Mouse (Mus musculus) bone marrow, adult 2 months (tissue): ENCODE data around the gene Med9. TPM values are rescaled to one million over a fixed set of nuclear protein-coding genes. Genes with fewer than 3 reads are reported as not detected.

Experiments used
- H3K27ac ChIP-seq: fragments of 200-500 bp; 2 replicates; pipeline ENCODE4 v1.5.1; 2012; ENCODE audit warnings: low read depth, mild to moderate bottlenecking, control low read depth, inconsistent platforms, low read length; ENCODE audit not compliant: control insufficient read depth, poor library complexity, insufficient read depth
- H3K4me1 ChIP-seq: fragments of 200-500 bp; 2 replicates; pipeline ENCODE4 v1.6.1; 2011; ENCODE audit warnings: low read length; ENCODE audit not compliant: control insufficient read depth, insufficient read depth
- H3K4me3 ChIP-seq: fragments of 200-500 bp; replicated peaks from 2 replicates; pipeline ENCODE3; 2011; ENCODE audit warnings: mild to moderate bottlenecking, low read depth, low read length, control low read depth; ENCODE audit not compliant: control insufficient read depth
- CTCF ChIP-seq: fragments of 200-500 bp; IDR thresholded peaks from 2 replicates; pipeline ENCODE4 v1.5.1; 2011; ENCODE audit warnings: low read length, control low read depth; ENCODE audit not compliant: control insufficient read depth, insufficient read depth
- POLR2A ChIP-seq: fragments of 200-500 bp; IDR thresholded peaks from 2 replicates; pipeline ENCODE4 v1.6.1; 2011; ENCODE audit warnings: low read depth, mild to moderate bottlenecking, control low read depth, low read length, borderline replicate concordance; ENCODE audit not compliant: control insufficient read depth
- WGBS: fragments of 180-500 bp; shearing (Covaris S2); methylation state at CpG from one replicate; pipeline ENCODE4 v1.1.7; 2018; 5-methylcytosine and 5-hydroxymethylcytosine counted together
- polyA plus RNA-seq: library from polyadenylated mRNA; stranded (reverse); fragments of >200 nt; gene quantifications from 2 replicates; pipeline ENCODE4 v1.2.4, GENCODE M21; 2011; ENCODE audit warnings: low replicate concordance; ENCODE audit not compliant: missing spikeins, insufficient read depth, insufficient read length

Gene Med9
- polyA plus RNA-seq, 1 experiment, result 10.2 TPM

- Histone ChIP-seq H3K4me1 (no peaks in the 10 kb centered on the region; the same call in 1 of the 2 replicates), H3K27ac (no peak overlapping the region), H3K4me3 (no peak overlapping the region)
- TF ChIP-seq POLR2A, result no peak
- no peak for TF ChIP-seq CTCF
- 85% methylated on average over 4 of the region's 4 CpGs for WGBS
Observed at GRCm38 (mm10) chr11:59913702-59914101, 34.3 kb upstream of the Med9 start.

GRCm38 (mm10) chr11:59918014-59918413 lies 30.0 kb upstream of the Med9 start:
- 6% methylated on average over 4 of the region's 4 CpGs for WGBS
- TF ChIP-seq POLR2A (no peak), CTCF (no peak)
- no peaks in the 10 kb centered on the region; the same call in 1 of the 2 replicates for H3K4me1 ChIP-seq
- H3K27ac ChIP-seq, result no peak overlapping the region
- no peak overlapping the region for H3K4me3 ChIP-seq

DNA sequence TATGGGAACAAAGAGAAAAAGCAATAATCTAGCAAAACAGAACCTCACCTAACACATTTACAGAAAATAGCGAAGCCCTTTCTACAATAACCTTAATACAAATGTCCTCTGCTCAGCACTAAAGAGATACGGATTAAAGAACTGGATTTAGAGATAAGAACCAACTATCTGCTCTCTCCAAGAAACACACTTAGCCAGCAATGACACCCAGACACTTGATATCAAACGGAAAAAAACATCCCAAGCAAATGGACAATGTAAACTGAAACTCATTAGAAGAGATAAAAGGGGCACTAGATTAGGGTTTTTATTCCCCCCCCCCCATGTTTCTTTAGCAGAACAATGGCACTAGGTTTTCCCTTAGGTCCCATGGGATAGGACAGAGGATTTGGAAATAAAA lies 28.6 kb upstream of the Med9 start:
- no peak overlapping the region for H3K4me3 ChIP-seq
- no peaks in the 10 kb centered on the region; the same call in 1 of the 2 replicates for H3K4me1 ChIP-seq
- TF ChIP-seq POLR2A, result no peak
- no peak overlapping the region for H3K27ac ChIP-seq
- 68% methylated on average over 3 of the region's 3 CpGs for WGBS

- Histone ChIP-seq H3K27ac (no peak overlapping the region), H3K4me3 (no peak overlapping the region), H3K4me1 (no peaks in the 10 kb centered on the region; the same call in 1 of the 2 replicates)
- TF ChIP-seq POLR2A (no peak), CTCF (no peak)
- 0% methylated on average over 5 of the region's 5 CpGs for WGBS
Observed at GRCm38 (mm10) chr11:59920331-59920730, 27.7 kb upstream of the Med9 start.

DNA sequence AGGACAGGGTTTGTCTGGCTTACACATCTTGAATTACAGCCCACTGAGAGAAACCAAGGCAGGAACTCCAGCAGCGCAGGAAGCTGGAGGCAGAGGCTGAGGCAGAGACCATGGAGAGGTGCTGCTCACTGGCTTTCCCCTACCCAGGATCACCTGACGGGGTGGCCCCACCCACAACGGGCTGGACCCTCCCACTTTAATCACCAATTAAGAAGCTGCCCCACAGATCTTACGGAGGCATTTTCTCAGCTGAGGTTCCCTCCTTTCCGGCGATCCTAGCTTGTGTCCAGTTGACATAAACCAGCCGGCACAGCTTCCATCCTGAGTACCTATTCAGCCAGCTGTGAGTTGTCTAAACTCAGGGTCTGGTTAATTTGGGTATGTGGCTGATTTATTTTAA lies 26.7 kb upstream of the Med9 start:
- no peaks in the 10 kb centered on the region; the same call in 1 of the 2 replicates for H3K4me1 ChIP-seq
- H3K4me3 ChIP-seq, result no peak overlapping the region
- no peak for TF ChIP-seq CTCF
- TF ChIP-seq POLR2A, result no peak
- WGBS, result 68% methylated on average over 7 of the region's 7 CpGs
- no peak overlapping the region for H3K27ac ChIP-seq

DNA sequence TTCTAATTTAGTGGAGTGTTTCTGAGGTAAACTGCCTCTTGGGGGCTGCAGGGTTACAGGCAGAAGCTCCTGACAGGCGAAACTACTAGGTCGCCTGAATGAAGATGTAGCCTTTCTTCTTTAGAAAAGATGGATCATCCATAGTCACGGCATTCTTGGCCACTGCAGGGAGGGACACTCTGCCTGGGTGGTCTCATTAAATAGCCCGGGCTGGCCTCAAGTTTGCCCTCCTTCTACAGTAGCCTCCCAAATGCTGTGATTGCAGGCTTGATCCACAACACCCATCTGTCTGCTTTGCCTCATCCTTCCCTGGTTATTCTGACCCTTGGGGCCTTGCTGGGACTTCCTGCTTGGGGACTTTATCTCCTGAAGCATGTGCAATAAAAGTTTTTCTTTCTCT lies 18.0 kb upstream of the Med9 start:
- H3K4me3 ChIP-seq, result no peak overlapping the region
- 0 out of 2 replicates have a peak, but pooled peaks cover 2% of the 10 kb centered on the region for H3K4me1 ChIP-seq
- 79% methylated on average over 4 of the region's 4 CpGs for WGBS
- H3K27ac ChIP-seq, result no peak overlapping the region
- TF ChIP-seq CTCF, result no peak
- no peak for TF ChIP-seq POLR2A

- no peak for TF ChIP-seq CTCF
- TF ChIP-seq POLR2A, result no peak
- Histone ChIP-seq H3K4me1 (0 out of 2 replicates have a peak, but pooled peaks cover 2% of the 10 kb centered on the region), H3K27ac (no peak overlapping the region), H3K4me3 (no peak overlapping the region)
- WGBS, result 53% methylated on average over 9 of the region's 9 CpGs
Observed at GRCm38 (mm10) chr11:59932560-59933337, 15.3 kb upstream of the Med9 start.

DNA sequence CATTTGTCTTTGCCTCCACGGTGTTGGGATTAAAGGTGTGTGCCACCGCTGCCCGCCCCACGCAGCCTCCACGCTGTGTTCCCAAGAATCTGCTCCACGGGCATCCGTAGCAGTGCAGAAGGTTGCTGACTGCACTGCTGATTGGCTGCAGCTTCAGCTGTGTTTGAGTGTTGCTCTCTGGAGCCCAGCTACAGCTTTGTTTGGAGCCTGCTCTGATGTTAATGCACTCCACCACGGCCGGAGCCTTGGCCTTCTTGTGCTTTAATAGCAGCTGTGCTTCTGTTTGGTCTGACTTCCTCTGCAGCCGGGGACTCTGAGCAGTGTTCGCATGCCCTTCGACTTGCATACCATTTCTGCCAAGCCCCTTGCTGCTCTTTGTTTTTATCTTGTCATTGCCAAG lies 14.1 kb upstream of the Med9 start:
- 0 out of 2 replicates have a peak, but pooled peaks cover 2% of the 10 kb centered on the region for H3K4me1 ChIP-seq
- WGBS, result 80% methylated on average over 12 of the region's 12 CpGs
- TF ChIP-seq POLR2A (no peak), CTCF (no peak)
- no peak overlapping the region for H3K4me3 ChIP-seq
- no peak overlapping the region for H3K27ac ChIP-seq
